In genomic region chr9:59641320-59641719, GRCm38 (mm10) we compare ENCODE assay signal across 25 mouse cellular contexts. TPM values are rescaled to one million over a fixed set of nuclear protein-coding genes. Genes with fewer than 3 reads are reported as not detected.
A peak's percentile ranks its signal among the peaks of the same experiment; 100 is the strongest.
DNase-seq lines count a peak whose midpoint lies in the region; ATAC-seq and TF ChIP-seq lines count a peak whose summit lies in the region.
"Had no signal": no experiment of that assay in that cellular context is flagged by ENCODE, and none has a peak within 500 bp of the region (broad histone marks: within the 10 kb centered on the region; RNA-seq: fewer than 3 reads in every experiment).

No protein-coding gene starts in this region.

- TF ChIP-seq CTCF in intestine, postnatal 0 days (IDR thresholded peaks at IDR 0.05; ENCODE audit: low read depth), result no peak

- ATAC-seq in intestine, embryonic 15.5 days, result peak; percentile 62; the same call in 1 of the 2 replicates
- no peak for ATAC-seq in intestine, postnatal 0 days
- 0 out of 2 replicates have a peak, but pooled peaks have one; percentile 37 for ATAC-seq in stomach, embryonic 16.5 days (ENCODE audit: insufficient read depth, low FRiP score)
- ATAC-seq in hindbrain, embryonic 13.5 days (ENCODE audit: low FRiP score), result no peak
- ATAC-seq: forebrain, embryonic 14.5 days; forebrain, postnatal 0 days; hindbrain, embryonic 16.5 days; Patski had no signal

- peaks cover 10% of the 10 kb centered on the region; the same call in 1 of the 2 replicates for H3K36me3 ChIP-seq in intestine, embryonic 15.5 days
- peaks cover 24% of the 10 kb centered on the region for H3K36me3 ChIP-seq in intestine, postnatal 0 days (ENCODE audit: control insufficient read depth, insufficient read depth)
- H3K36me3 ChIP-seq in stomach, embryonic 16.5 days (ENCODE audit: control insufficient read depth, insufficient read depth, low read length), result no peaks in the 10 kb centered on the region
- H3K36me3 ChIP-seq in hindbrain, embryonic 13.5 days, result peaks cover 76% of the 10 kb centered on the region

- H3K27me3 ChIP-seq in intestine, embryonic 15.5 days (replicated peaks), result no peaks in the 10 kb centered on the region
- H3K27me3 ChIP-seq in intestine, postnatal 0 days (replicated peaks; ENCODE audit: control insufficient read depth, insufficient read depth, low read length), result no peaks in the 10 kb centered on the region
- no peaks in the 10 kb centered on the region for H3K27me3 ChIP-seq in stomach, embryonic 16.5 days (ENCODE audit: control insufficient read depth, insufficient read depth, low read length)
- H3K27me3 ChIP-seq in hindbrain, embryonic 13.5 days, result no peaks in the 10 kb centered on the region
- H3K27me3 ChIP-seq: embryonic facial prominence, embryonic 12.5 days; embryonic facial prominence, embryonic 15.5 days; heart, embryonic 13.5 days; hindbrain, embryonic 12.5 days; Patski had no signal

- WGBS in intestine, embryonic 15.5 days, result 73% methylated on average over 2 of the region's 2 CpGs
- WGBS in intestine, postnatal 0 days, result 49% methylated on average over 2 of the region's 2 CpGs
- WGBS in stomach, embryonic 16.5 days, result 67% methylated on average over 2 of the region's 2 CpGs
- WGBS in hindbrain, embryonic 13.5 days, result 90% methylated on average over 2 of the region's 2 CpGs

- H3K4me1 ChIP-seq in intestine, embryonic 15.5 days (replicated peaks), result no peaks in the 10 kb centered on the region
- H3K4me1 ChIP-seq in intestine, postnatal 0 days (replicated peaks; ENCODE audit: control insufficient read depth, insufficient read depth, low read length), result no peaks in the 10 kb centered on the region
- H3K4me1 ChIP-seq in stomach, embryonic 16.5 days (ENCODE audit: control insufficient read depth, insufficient read depth, low read length), result no peaks in the 10 kb centered on the region
- no peaks in the 10 kb centered on the region for H3K4me1 ChIP-seq in hindbrain, embryonic 13.5 days (replicated peaks)
- H3K4me1 ChIP-seq: embryonic facial prominence, embryonic 12.5 days; heart, embryonic 13.5 days; hindbrain, embryonic 12.5 days had no signal

- H3K9ac ChIP-seq in intestine, embryonic 15.5 days, result no peak overlapping the region
- H3K9ac ChIP-seq in intestine, postnatal 0 days (ENCODE audit: low read depth, low read length), result no peak overlapping the region
- no peak overlapping the region for H3K9ac ChIP-seq in stomach, embryonic 16.5 days (ENCODE audit: low read length)
- H3K9ac ChIP-seq in hindbrain, embryonic 13.5 days, result no peak overlapping the region
- H3K9ac ChIP-seq: embryonic facial prominence, embryonic 12.5 days; embryonic facial prominence, embryonic 15.5 days; forebrain, postnatal 0 days; heart, embryonic 13.5 days; hindbrain, embryonic 12.5 days had no signal

- intact Hi-C loops in heart, postnatal 36 days (cut with DNase I), result no loop called here

- H3K4me2 ChIP-seq in intestine, embryonic 15.5 days (replicated peaks), result no peak overlapping the region
- H3K4me2 ChIP-seq in intestine, postnatal 0 days (replicated peaks; ENCODE audit: low read depth), result no peak overlapping the region
- no peak overlapping the region for H3K4me2 ChIP-seq in stomach, embryonic 16.5 days (ENCODE audit: low read depth, low read length)
- H3K4me2 ChIP-seq in hindbrain, embryonic 13.5 days, result no peak overlapping the region
- H3K4me2 ChIP-seq: embryonic facial prominence, embryonic 12.5 days; embryonic facial prominence, embryonic 15.5 days; heart, embryonic 13.5 days; hindbrain, embryonic 12.5 days had no signal

- H3K4me3 ChIP-seq in intestine, embryonic 15.5 days (replicated peaks), result no peak overlapping the region
- no peak overlapping the region for H3K4me3 ChIP-seq in intestine, postnatal 0 days (ENCODE audit: low read depth, low read length)
- H3K4me3 ChIP-seq in stomach, embryonic 16.5 days (replicated peaks; ENCODE audit: low read length), result no peak overlapping the region
- H3K4me3 ChIP-seq in hindbrain, embryonic 13.5 days, result no peak overlapping the region
- H3K4me3 ChIP-seq: embryonic facial prominence, embryonic 12.5 days; embryonic facial prominence, embryonic 15.5 days; gastrocnemius, adult 2 months; heart, embryonic 13.5 days; hindbrain, embryonic 12.5 days had no signal

- H3K27ac ChIP-seq in intestine, embryonic 15.5 days, result no peak overlapping the region
- H3K27ac ChIP-seq in intestine, postnatal 0 days (ENCODE audit: low read depth, low read length), result no peak overlapping the region
- H3K27ac ChIP-seq in stomach, embryonic 16.5 days (ENCODE audit: low read length), result no peak overlapping the region
- H3K27ac ChIP-seq in hindbrain, embryonic 13.5 days, result no peak overlapping the region
- H3K27ac ChIP-seq: embryonic facial prominence, embryonic 12.5 days; embryonic facial prominence, embryonic 15.5 days; gastrocnemius, adult 2 months; heart, embryonic 13.5 days; hindbrain, embryonic 12.5 days had no signal

- DNase-seq in 3T3-L1 (ENCODE audit: low read depth, low spot score) (peak; percentile 74), NIH3T3 (ENCODE audit: low read depth) (peak; percentile 15)
- no peak for DNase-seq in heart, postnatal 36 days
- DNase-seq: adrenal gland, postnatal 10 days; adrenal gland, postnatal 36 days; cerebellum, adult 2 months; cerebellum, adult 9-11 months; cerebellum, postnatal 25 days; forebrain, postnatal 0 days; gastrocnemius, adult 2 months; gastrocnemius, postnatal 14 days; heart, adult 18-20 months; heart, postnatal 14 days had no signal

- H3K9me3 ChIP-seq in intestine, embryonic 15.5 days, result no peaks in the 10 kb centered on the region
- no peaks in the 10 kb centered on the region for H3K9me3 ChIP-seq in intestine, postnatal 0 days (ENCODE audit: control insufficient read depth)
- H3K9me3 ChIP-seq in stomach, embryonic 16.5 days (replicated peaks; ENCODE audit: control insufficient read depth, low read length), result no peaks in the 10 kb centered on the region
- H3K9me3 ChIP-seq in hindbrain, embryonic 13.5 days, result no peaks in the 10 kb centered on the region
- H3K9me3 ChIP-seq: embryonic facial prominence, embryonic 12.5 days; embryonic facial prominence, embryonic 15.5 days; heart, embryonic 13.5 days; hindbrain, embryonic 12.5 days had no signal

RNA-seq across cellular contexts. Expression of gene Pkm, which starts 14.8 kb away (rescaled TPM):
- polyA plus RNA-seq in intestine, embryonic 15.5 days (2015; fragmentation: Nextera tagmentation; extraction: Ambion mirVana), result 1,208 and 1,228 TPM in 2 replicates
- polyA plus RNA-seq in intestine, postnatal 0 days (2015; fragmentation: Nextera tagmentation; extraction: Ambion mirVana), result 271 and 302 TPM in 2 replicates
- 1,032 and 1,108 TPM in 2 replicates for polyA plus RNA-seq in stomach, embryonic 16.5 days (2015; fragmentation: Nextera tagmentation; extraction: Ambion mirVana)
- 1,000 to 10,000 TPM; 1,087 to 1,168 TPM for total RNA-seq in heart, postnatal 36 days (2021)
- polyA plus RNA-seq in hindbrain, embryonic 13.5 days (2015; fragmentation: Nextera tagmentation; extraction: Ambion mirVana), result 1,130 and 1,207 TPM in 2 replicates

RNA-seq across cellular contexts. Expression of gene Parp6, which starts 24.2 kb away (rescaled TPM):
- 23.3 and 23.9 TPM in 2 replicates for polyA plus RNA-seq in intestine, embryonic 15.5 days (2015; fragmentation: Nextera tagmentation; extraction: Ambion mirVana)
- polyA plus RNA-seq in intestine, postnatal 0 days (2015; fragmentation: Nextera tagmentation; extraction: Ambion mirVana), result 12.0 and 14.3 TPM in 2 replicates
- polyA plus RNA-seq in stomach, embryonic 16.5 days (2015; fragmentation: Nextera tagmentation; extraction: Ambion mirVana), result 28.2 and 31.1 TPM in 2 replicates
- total RNA-seq in heart, postnatal 36 days (2021), result 10 to 100 TPM; 16.8 to 21.9 TPM
- polyA plus RNA-seq in hindbrain, embryonic 13.5 days (2015; fragmentation: Nextera tagmentation; extraction: Ambion mirVana), result 185 and 191 TPM in 2 replicates

RNA-seq across cellular contexts. Expression of gene Gramd2, which starts 38.6 kb away (rescaled TPM):
- 1.0 and 1.6 TPM in 2 replicates for polyA plus RNA-seq in intestine, embryonic 15.5 days (2015; fragmentation: Nextera tagmentation; extraction: Ambion mirVana)
- polyA plus RNA-seq in intestine, postnatal 0 days (2015; fragmentation: Nextera tagmentation; extraction: Ambion mirVana), result 0.37 and 0.39 TPM in 2 replicates
- polyA plus RNA-seq in stomach, embryonic 16.5 days (2015; fragmentation: Nextera tagmentation; extraction: Ambion mirVana), result 2.2 and 3.6 TPM in 2 replicates
- total RNA-seq in heart, postnatal 36 days (2021), result not detected
- 2.2 and 2.6 TPM in 2 replicates for polyA plus RNA-seq in hindbrain, embryonic 13.5 days (2015; fragmentation: Nextera tagmentation; extraction: Ambion mirVana)
- total RNA-seq: common myeloid progenitor, adult 5-6 weeks had no signal

Comparison
In these comparisons a context has a peak if more than half of its experiments do, and no peak if none do; other contexts are left out.
1. ATAC-seq: peak in intestine, embryonic 15.5 days (single experiment) and stomach, embryonic 16.5 days (single experiment); none in intestine, postnatal 0 days (single experiment) and hindbrain, embryonic 13.5 days (single experiment).
2. DNase-seq: peak in 3T3-L1 (single experiment) and NIH3T3 (single experiment); none in heart, postnatal 36 days (0 of 2).